Mouse (Mus musculus): ENCODE measurements around the gene Ramac. TPM values are rescaled to one million over a fixed set of nuclear protein-coding genes. Genes with fewer than 3 reads are reported as not detected.
A peak's percentile ranks its signal among the peaks of the same experiment; 100 is the strongest.

The Ramac gene
- polyA plus RNA-seq, 1 experiment from 2014 or later, result 118 TPM

GRCm38 (mm10) chr7:81806067-81806466 is 43.3 kb downstream of the Ramac start:
- Histone ChIP-seq H3K36me3 (peaks cover 19% of the 10 kb centered on the region), H3K9ac (no peak overlapping the region), H3K27me3 (no peaks in the 10 kb centered on the region), H3K4me1 (no peaks in the 10 kb centered on the region), H3K4me2 (replicated peaks) (no peak overlapping the region), H3K4me3 (no peak overlapping the region), H3K27ac (0 out of 2 replicates have a peak overlapping the region, but pooled peaks have one; percentile 10), H3K9me3 (no peaks in the 10 kb centered on the region)
- no peak for ATAC-seq (ENCODE audit: low FRiP score, low read depth)
- 87% methylated on average over 5 of the region's 5 CpGs for WGBS

Other genes with a start within 250 kb of the Ramac start
- 0.33 and 0.51 TPM in 2 replicates for gene Fsd2, start 196.0 kb upstream of the Ramac start, polyA plus RNA-seq (2015; fragmentation: Nextera tagmentation; extraction: Ambion mirVana)
- 4.0 and 4.1 TPM in 2 replicates for gene Whamm, start 191.7 kb upstream of the Ramac start, polyA plus RNA-seq (2015; fragmentation: Nextera tagmentation; extraction: Ambion mirVana)
- gene Homer2, start 55.4 kb upstream of the Ramac start, polyA plus RNA-seq (2015; fragmentation: Nextera tagmentation; extraction: Ambion mirVana), result 35.2 and 36.7 TPM in 2 replicates
- 57.3 and 62.4 TPM in 2 replicates for gene 3110040N11Rik, start 26.6 kb downstream of the Ramac start, polyA plus RNA-seq (2015; fragmentation: Nextera tagmentation; extraction: Ambion mirVana)
- gene Btbd1, start 66.5 kb downstream of the Ramac start, polyA plus RNA-seq (2015; fragmentation: Nextera tagmentation; extraction: Ambion mirVana), result 65.9 and 72.8 TPM in 2 replicates
- gene Gm10160, start 92.9 kb downstream of the Ramac start, polyA plus RNA-seq (2015; fragmentation: Nextera tagmentation; extraction: Ambion mirVana), result not detected in 2 replicates
- gene Tm6sf1, start 96.1 kb downstream of the Ramac start, polyA plus RNA-seq (2015; fragmentation: Nextera tagmentation; extraction: Ambion mirVana), result 17.0 and 19.5 TPM in 2 replicates
- gene Hdgfl3, start 171.5 kb downstream of the Ramac start, polyA plus RNA-seq (2015; fragmentation: Nextera tagmentation; extraction: Ambion mirVana), result 24.5 and 26.9 TPM in 2 replicates
- 2.2 and 2.3 TPM in 2 replicates for gene Bnc1, start 229.4 kb downstream of the Ramac start, polyA plus RNA-seq (2015; fragmentation: Nextera tagmentation; extraction: Ambion mirVana)

All from limb, embryonic 13.5 days (tissue).